Mouse (Mus musculus) spleen, adult 18-20 months (tissue): ENCODE measurements at regions not wholly inside any gene's neighbourhood (a gene's known extent, or its start where the extent isn't known, plus 50 kb on each side); places are given as distances from the start of the nearest gene placed in this dataset.

Experiments
- DNase-seq, 2 experiments: peaks; one replicate each; pipeline ENCODE4 v3.0.0; 2022; ENCODE audit warnings: mixed read lengths in 2 of 2

- DNase-seq = no peak
These were observed 107.5 kb upstream of the Syt13 start for GRCm38 (mm10) chr2:92807404-92807803.

DNA sequence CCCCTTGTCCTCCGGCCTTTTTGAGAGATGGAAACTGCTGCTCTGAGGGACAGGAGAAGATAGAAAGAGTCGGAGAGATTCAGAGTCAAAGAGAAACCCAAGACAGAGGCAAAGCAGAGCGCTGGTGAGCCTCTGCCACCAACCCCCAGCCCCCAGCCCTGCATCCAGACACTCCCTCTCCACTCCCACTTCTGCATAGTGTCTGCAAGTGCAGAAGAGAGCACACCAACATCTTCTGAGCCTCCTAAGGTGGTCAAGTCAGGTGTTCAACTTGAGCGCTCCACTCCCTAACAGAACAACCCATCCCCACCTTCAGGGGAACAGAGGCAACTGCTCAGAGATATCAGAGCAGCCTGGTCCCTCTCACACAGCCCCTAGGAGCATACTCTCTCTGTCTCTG lies 106.8 kb upstream of the Syt13 start:
- DNase-seq = no peak

DNA sequence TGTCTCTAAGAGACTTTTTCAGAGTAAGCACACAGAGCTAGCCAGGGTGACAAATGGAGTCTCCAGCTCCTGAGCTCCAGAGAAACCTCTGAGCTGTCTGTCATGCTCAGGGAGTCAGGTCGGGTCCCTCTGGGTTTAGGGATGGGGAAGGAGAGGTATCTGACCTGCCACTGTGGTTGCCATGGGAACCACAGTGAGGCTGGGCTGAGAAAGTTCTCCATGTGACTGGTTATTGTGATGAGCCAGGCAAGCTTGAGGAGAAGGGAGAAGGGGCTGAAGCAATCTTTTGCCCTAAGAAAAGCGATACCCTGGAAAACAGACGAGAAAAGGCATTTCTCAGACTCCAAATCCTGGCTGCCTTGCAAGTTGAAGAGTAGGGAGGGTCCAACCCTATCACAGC lies 105.7 kb upstream of the Syt13 start:
- DNase-seq = no peak

DNA sequence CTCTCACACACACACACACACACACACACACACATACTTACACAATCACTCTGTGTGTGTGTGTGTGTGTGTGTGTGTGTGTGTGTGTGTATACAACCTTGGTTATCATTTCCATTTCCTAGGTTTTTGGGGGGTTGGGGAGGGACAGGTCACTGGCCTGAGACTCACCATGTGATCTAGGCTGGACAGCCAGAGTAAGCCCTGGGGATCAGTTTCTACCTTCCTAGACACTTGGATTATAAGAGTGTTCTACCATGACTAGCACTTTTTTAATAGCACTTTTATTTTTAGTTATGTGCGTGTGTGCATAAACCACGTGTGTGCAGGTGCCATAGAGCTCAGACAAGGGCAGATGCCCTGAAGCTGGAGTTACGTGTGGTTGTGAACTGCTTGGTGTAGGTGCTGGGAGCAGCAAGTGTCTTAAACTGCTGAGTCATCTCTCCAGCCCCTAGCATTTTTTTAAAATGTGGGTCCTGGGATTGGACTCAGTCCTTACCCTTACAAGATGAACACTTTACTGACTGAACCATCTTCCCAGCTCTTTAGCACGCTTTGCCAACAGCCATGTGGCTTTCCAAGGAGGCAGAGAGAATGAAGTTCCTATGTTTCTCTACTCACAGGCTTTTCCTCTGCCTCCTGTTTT lies 105.1 kb upstream of the Syt13 start:
- DNase-seq = no peak

GRCm38 (mm10) chr2:92810956-92811355 lies 103.9 kb upstream of the Syt13 start:
- DNase-seq = peak in 1 of 2 experiments; percentile 22

DNA sequence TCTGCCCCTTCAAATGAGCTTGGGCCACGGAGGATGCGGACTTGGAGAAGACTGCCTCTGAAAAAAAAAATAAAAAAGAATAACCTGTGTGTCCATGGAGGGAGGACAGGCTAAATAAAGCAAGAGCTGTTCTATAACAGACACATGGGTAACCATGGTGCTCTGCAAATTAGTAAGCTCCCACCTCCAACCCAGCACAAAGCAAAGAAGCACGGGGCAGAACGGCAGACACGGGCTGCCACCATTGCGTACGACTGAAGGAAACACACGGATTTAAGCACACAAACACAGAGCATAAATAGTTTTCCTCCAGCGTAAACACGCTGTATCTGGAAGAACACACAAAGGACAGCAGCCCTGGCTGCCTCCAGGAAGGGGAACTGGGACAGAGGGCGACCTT lies 101.9 kb upstream of the Syt13 start:
- no peak for DNase-seq

DNA sequence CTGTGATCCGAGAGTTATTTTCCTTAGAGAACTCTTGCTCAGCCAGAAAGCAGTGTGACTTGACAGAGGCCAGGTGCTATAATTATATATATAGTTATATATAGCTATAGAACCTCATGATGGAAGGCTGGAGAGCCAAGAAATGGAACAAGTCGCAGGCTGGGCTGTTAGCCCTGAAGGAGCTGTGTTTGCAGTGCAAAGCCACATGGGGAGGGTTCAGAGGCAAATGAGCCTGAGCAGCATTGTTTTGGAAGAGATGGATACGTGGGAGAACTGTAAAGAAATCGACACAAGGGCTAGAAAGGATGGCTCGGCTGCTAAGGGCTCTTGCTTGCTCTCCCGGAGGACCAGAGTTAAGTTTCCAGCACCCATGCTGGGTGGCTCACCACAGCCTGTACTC lies 95.3 kb upstream of the Syt13 start:
- DNase-seq = no peak

- DNase-seq = no peak
These were observed 90.6 kb upstream of the Syt13 start for GRCm38 (mm10) chr2:92824325-92824724.

DNA sequence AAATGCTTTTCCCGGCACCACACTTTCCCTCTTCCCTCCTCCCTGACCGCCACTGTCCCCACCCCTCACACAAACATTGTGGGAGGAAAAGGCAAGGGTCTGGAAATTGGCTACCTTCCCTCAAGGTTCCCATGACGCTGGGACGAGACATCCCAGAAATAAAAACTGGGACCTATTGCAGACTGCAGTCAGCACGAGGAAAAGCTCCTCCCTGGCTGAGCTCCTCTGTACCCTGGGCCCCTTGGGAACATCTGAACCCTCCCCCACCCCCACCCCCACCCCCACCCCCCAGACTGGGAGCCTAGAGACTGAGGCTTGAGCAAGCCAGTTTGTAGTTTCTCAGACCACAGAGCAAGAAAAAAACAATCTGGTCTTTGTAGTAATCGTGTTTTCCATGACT lies 89.5 kb upstream of the Syt13 start:
- DNase-seq = no peak

GRCm38 (mm10) chr2:92830134-92830533 lies 84.8 kb upstream of the Syt13 start:
- no peak for DNase-seq

DNA sequence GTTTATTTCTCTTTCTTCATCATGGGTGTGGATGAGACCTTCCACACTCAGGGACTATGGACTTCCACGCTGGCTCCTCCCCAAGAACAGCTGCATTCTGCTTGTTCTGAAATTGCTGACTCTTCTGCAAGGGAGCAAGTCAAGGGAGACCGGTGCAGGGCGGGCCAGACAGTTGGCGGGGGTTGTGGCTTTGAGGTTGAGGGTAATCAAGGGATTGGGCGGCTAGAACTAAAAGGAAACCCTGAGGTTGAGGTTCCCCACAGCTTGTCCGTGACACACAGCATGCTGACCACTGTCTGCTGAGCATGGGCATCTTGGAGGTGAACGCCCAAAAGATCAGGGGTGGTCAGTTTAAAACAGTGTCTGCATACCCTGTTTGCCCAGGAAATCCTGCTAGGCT lies 83.1 kb upstream of the Syt13 start:
- DNase-seq = no peak

DNA sequence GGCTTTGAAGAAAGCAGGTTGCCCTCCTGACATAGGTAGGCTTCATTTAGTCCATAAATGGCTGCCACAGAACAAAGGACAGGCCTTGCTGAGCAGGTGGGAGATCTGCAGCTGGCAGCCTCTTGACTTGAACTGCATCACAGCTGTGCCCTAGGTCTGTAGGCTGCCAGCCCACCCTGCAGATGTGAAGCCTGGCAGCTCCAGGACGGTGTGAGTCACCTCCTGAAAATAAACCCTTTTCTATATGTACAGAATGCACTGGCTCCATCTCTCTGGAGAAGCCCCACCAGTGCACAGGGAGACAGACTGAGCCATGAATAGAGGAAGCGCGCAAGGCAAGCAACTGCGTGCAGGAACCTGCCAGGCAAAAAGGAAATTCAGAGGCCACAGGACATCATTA lies 78.7 kb upstream of the Syt13 start:
- DNase-seq = no peak

DNA sequence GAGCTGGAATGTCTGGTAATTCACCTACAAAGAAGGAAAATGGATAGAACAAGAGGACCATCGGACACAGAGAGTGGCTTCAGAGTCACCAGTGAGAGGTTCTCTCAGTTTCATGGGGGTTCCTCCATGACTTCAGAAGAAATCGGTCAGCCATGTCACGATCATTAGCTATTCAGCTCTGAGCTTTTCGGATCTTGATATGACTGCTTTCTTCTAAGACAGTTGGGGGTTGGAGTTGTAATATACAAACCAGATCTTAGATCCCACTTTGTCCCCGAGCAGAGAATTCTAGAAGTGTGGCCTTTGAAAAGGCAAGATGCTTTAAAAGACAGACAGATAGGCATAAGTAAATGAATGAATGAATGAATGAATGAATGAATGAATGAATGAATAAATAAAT lies 76.9 kb upstream of the Syt13 start:
- no peak for DNase-seq

DNA sequence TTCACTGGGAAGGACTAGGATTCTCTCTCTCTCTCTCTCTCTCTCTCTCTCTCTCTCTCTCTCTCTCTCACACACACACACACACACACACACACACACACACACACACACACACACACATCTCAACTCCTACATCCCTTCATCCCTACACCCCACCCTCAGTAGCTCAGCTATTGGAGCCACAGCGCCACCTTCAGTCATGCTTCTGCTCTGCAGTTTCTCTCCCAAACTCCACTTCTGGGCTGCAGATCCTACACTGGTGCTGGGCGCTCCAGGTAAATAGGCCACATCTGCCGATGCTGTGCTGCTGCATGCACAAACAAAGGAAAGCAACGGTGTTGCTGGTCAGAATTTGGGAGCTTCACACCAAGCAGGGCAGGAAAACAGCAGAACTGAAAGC lies 74.9 kb upstream of the Syt13 start:
- no peak for DNase-seq

- no peak for DNase-seq
These were observed 73.3 kb upstream of the Syt13 start for GRCm38 (mm10) chr2:92841626-92842025.

DNA sequence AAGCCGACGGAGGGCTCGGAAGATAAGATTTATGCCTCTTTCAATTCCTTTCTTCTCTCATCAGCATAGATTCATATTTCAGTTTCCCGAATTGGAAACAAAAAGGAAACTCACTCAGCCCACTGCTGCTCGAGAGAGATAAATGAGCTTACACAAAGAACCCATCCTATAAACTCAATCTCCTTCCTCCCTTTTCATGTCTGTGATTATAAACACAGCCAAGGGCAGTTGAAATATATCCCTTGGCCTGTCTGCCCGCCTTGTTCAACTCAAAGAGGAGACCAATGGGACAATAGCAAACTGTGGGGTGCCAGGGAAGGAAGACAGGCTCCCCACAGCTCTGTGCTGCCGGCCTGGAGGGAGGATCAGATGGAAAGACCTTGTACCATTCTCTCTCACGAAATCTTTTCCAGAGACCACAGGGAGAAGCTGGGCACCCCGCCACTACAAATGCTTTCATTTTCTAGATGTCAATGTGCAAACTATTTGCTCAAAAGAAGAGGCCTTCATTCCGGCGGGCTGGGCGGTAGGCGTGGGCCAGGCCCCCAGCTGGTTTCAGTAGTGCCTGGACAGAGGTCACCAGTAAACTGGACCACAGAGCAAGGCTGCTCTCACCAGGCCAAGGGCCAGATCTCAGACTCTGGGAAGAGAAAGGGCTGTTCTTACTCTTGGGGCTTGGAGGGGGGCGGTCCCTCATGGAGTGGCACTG lies 69.7 kb upstream of the Syt13 start:
- DNase-seq = peak; percentile 9 to 12

- DNase-seq = no peak
These were observed 65.9 kb upstream of the Syt13 start for GRCm38 (mm10) chr2:92848962-92849361.

DNA sequence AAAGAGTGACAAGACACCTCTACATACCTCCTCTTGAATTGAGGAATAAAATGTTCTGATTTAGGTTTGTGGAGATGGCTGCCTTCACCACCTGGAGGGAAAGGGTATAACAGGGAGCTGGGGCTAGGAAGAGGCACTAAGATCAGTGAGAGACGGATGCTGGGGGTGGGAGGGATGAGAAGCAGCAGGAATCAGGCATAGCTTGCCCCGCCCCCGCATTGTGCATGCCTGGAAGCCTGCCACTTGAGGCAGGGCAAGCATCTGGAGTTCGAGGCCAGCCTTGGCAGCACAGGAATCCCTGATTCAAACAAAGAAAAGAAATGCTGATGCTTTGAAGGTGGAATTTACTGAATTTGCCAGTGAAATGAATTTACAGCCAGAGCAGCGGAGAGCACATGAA lies 63.6 kb upstream of the Syt13 start:
- DNase-seq = no peak

- DNase-seq = no peak
These were observed 61.7 kb upstream of the Syt13 start for GRCm38 (mm10) chr2:92853175-92853574.

GRCm38 (mm10) chr2:92854331-92854730 lies 60.6 kb upstream of the Syt13 start:
- no peak for DNase-seq

GRCm38 (mm10) chr2:92856047-92856446 lies 58.9 kb upstream of the Syt13 start:
- no peak for DNase-seq

DNA sequence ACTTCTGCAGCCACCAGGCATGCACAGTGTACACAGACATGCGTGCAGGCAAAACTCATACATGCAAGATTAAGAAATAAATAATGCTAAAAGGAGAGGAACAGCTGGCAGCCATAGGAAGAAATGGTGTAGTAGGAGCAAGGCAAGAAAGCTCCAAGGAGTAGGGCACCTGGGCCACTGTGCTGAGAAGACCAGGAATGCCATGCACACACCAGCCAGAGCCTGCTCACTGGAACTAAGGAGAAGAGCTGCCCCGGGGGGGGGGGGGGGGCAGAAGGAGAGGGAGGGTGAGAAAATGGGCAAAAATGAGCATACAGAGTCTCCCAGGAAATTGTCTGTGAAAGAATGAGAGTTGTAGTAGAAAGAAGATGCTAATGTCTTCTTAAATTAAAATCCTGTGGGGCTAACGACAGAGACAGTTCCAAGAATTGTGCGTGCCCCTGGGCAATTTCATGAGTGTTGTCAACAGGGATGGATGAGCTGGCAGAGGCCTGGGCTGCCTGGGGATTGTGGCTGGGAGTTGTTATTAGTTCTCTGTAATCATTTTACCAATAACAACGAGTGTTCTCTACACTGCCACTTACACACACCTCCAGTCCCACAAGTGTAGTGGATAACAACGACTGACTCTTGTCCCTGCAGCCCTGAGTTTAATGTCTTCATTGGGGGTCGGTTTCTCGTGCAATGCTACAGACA lies 54.2 kb upstream of the Syt13 start:
- DNase-seq = no peak
